Mouse (Mus musculus) kidney, adult 2 months (tissue): Measurements from ENCODE around the gene Efr3b.

Source experiments
- CTCF ChIP-seq: fragments of 200-500 bp; conservative IDR thresholded peaks from 2 replicates; pipeline ENCODE4 v1.5.1; 2011; ENCODE audit warnings: low read depth, mild to moderate bottlenecking, control low read depth, low read length, moderate library complexity, mixed read lengths; ENCODE audit not compliant: insufficient read depth, insufficient read length
- POLR2A ChIP-seq: fragments of 200-500 bp; IDR thresholded peaks from one replicate; pipeline ENCODE4 v1.6.1; 2011; ENCODE audit warnings: low read depth, low read length, control low read depth

GRCm38 (mm10) chr12:4006079-4006478 is 32.6 kb downstream of the Efr3b start:
- TF ChIP-seq CTCF (no peak), POLR2A (no peak)
